Comparison of ENCODE assay signal across 17 mouse cellular contexts in genomic region chr13:110168570-110168969, GRCm38 (mm10).
DNase-seq lines count a peak whose midpoint lies in the region; ATAC-seq and TF ChIP-seq lines count a peak whose summit lies in the region.
"Had no signal": no experiment of that assay in that cellular context is flagged by ENCODE, and none has a peak within 500 bp of the region (broad histone marks: within the 10 kb centered on the region; RNA-seq: fewer than 3 reads in every experiment).

No protein-coding gene starts in this region.

- peaks cover 20% of the 10 kb centered on the region for H3K4me1 ChIP-seq in forebrain, embryonic 14.5 days (ENCODE audit: control insufficient read depth, insufficient read depth, low read length)
- 0 out of 2 replicates have a peak, but pooled peaks cover 2% of the 10 kb centered on the region for H3K4me1 ChIP-seq in forebrain, embryonic 11.5 days (replicated peaks; ENCODE audit: control insufficient read depth, insufficient read depth, low read length)
- H3K4me1 ChIP-seq in midbrain, embryonic 13.5 days (replicated peaks), result peaks cover 46% of the 10 kb centered on the region
- no peaks in the 10 kb centered on the region for H3K4me1 ChIP-seq in heart, adult 2 months (ENCODE audit: control insufficient read depth, insufficient read depth, low read length)
- H3K4me1 ChIP-seq in kidney, adult 2 months (ENCODE audit: control insufficient read depth, insufficient read depth, low read length), result no peaks in the 10 kb centered on the region
- H3K4me1 ChIP-seq: liver, embryonic 12.5 days had no signal

- intact Hi-C loops in heart, adult 2 months (cut with DNase I), result no loop called here

- TF ChIP-seq EP300 in heart, adult 2 months (IDR thresholded peaks at IDR 0.05; ENCODE audit: insufficient read depth, low read depth, low read length), result no peak

- no peaks in the 10 kb centered on the region for H3K27me3 ChIP-seq in forebrain, embryonic 14.5 days (replicated peaks; ENCODE audit: control insufficient read depth, insufficient read depth, low read length)
- H3K27me3 ChIP-seq in forebrain, embryonic 11.5 days (ENCODE audit: control insufficient read depth, insufficient read depth, low read length), result no peaks in the 10 kb centered on the region
- H3K27me3 ChIP-seq in midbrain, embryonic 13.5 days, result no peaks in the 10 kb centered on the region
- no peaks in the 10 kb centered on the region for H3K27me3 ChIP-seq in heart, adult 2 months (ENCODE audit: control insufficient read depth, insufficient read depth, low read length)
- no peaks in the 10 kb centered on the region for H3K27me3 ChIP-seq in kidney, adult 2 months (replicated peaks; ENCODE audit: control insufficient read depth, insufficient read depth, low read length)
- H3K27me3 ChIP-seq: liver, embryonic 12.5 days had no signal

- H3K9me3 ChIP-seq in forebrain, embryonic 14.5 days (replicated peaks; ENCODE audit: control insufficient read depth, low read length), result no peaks in the 10 kb centered on the region
- H3K9me3 ChIP-seq in forebrain, embryonic 11.5 days (ENCODE audit: control insufficient read depth, low read length), result no peaks in the 10 kb centered on the region
- no peaks in the 10 kb centered on the region for H3K9me3 ChIP-seq in midbrain, embryonic 13.5 days
- H3K9me3 ChIP-seq: liver, embryonic 12.5 days had no signal

- ATAC-seq in forebrain, embryonic 14.5 days, result no peak
- ATAC-seq in forebrain, embryonic 11.5 days (replicated peaks; ENCODE audit: low FRiP score), result no peak
- ATAC-seq in midbrain, embryonic 13.5 days, result no peak
- ATAC-seq: activated CD4-positive, CD25-positive, alpha-beta regulatory T cell, adult 4 months; intestine, embryonic 16.5 days; liver, embryonic 12.5 days had no signal

- no peak overlapping the region for H3K9ac ChIP-seq in forebrain, embryonic 14.5 days (ENCODE audit: low read length)
- no peak overlapping the region for H3K9ac ChIP-seq in forebrain, embryonic 11.5 days (ENCODE audit: low read length)
- H3K9ac ChIP-seq in midbrain, embryonic 13.5 days (replicated peaks), result no peak overlapping the region
- no peak overlapping the region for H3K9ac ChIP-seq in heart, adult 2 months (ENCODE audit: low read depth, low read length)
- H3K9ac ChIP-seq: liver, embryonic 12.5 days had no signal

- no peak for TF ChIP-seq POLR2A in heart, adult 2 months (IDR thresholded peaks at IDR 0.05; ENCODE audit: insufficient read depth, low read depth, low read length)
- TF ChIP-seq POLR2A in kidney, adult 2 months (IDR thresholded peaks at IDR 0.05; ENCODE audit: low read depth, low read length), result no peak

- no peaks in the 10 kb centered on the region for H3K36me3 ChIP-seq in forebrain, embryonic 14.5 days (ENCODE audit: control insufficient read depth, insufficient read depth, low read length)
- H3K36me3 ChIP-seq in forebrain, embryonic 11.5 days (ENCODE audit: control insufficient read depth, insufficient read depth, low read length), result no peaks in the 10 kb centered on the region
- no peaks in the 10 kb centered on the region for H3K36me3 ChIP-seq in midbrain, embryonic 13.5 days
- no peaks in the 10 kb centered on the region for H3K36me3 ChIP-seq in heart, adult 2 months (ENCODE audit: control insufficient read depth, insufficient read depth, low read length)
- H3K36me3 ChIP-seq in kidney, adult 2 months (ENCODE audit: control insufficient read depth, insufficient read depth, low read length), result no peaks in the 10 kb centered on the region
- H3K36me3 ChIP-seq: liver, embryonic 12.5 days had no signal

- WGBS in forebrain, embryonic 14.5 days, result 84% methylated on average over 4 of the region's 4 CpGs
- 89% methylated on average over 4 of the region's 4 CpGs for WGBS in forebrain, embryonic 11.5 days
- 77% methylated on average over 4 of the region's 4 CpGs for WGBS in midbrain, embryonic 13.5 days
- WGBS in heart, adult 2 months, result 74% methylated on average over 4 of the region's 4 CpGs
- 86% methylated on average over 4 of the region's 4 CpGs for WGBS in kidney, adult 2 months

- no peak for TF ChIP-seq CTCF in heart, adult 2 months (IDR thresholded peaks at IDR 0.05)
- no peak for TF ChIP-seq CTCF in kidney, adult 2 months (conservative IDR thresholded peaks at IDR 0.05; ENCODE audit: insufficient read depth, insufficient read length, low read depth, low read length)

- H3K4me3 ChIP-seq in forebrain, embryonic 14.5 days (ENCODE audit: low read depth, low read length), result no peak overlapping the region
- H3K4me3 ChIP-seq in forebrain, embryonic 11.5 days (ENCODE audit: low read depth, low read length), result no peak overlapping the region
- no peak overlapping the region for H3K4me3 ChIP-seq in midbrain, embryonic 13.5 days (replicated peaks)
- no peak overlapping the region for H3K4me3 ChIP-seq in heart, adult 2 months
- no peak overlapping the region for H3K4me3 ChIP-seq in kidney, adult 2 months (ENCODE audit: insufficient read depth, low read depth, low read length)
- H3K4me3 ChIP-seq: liver, embryonic 12.5 days had no signal

- H3K79me2 ChIP-seq in heart, adult 2 months (replicated peaks; ENCODE audit: control insufficient read depth, insufficient read depth, low read length), result no peaks in the 10 kb centered on the region

- no peak overlapping the region for H3K4me2 ChIP-seq in forebrain, embryonic 14.5 days (ENCODE audit: low read length)
- H3K4me2 ChIP-seq in forebrain, embryonic 11.5 days (ENCODE audit: low read depth, low read length, severe bottlenecking), result no peak overlapping the region
- H3K4me2 ChIP-seq in midbrain, embryonic 13.5 days (replicated peaks), result no peak overlapping the region
- H3K4me2 ChIP-seq: heart, embryonic 11.5 days; liver, embryonic 12.5 days had no signal

- H3K27ac ChIP-seq in forebrain, embryonic 14.5 days (ENCODE audit: low read depth, low read length), result peak overlapping the region; percentile 62
- H3K27ac ChIP-seq in forebrain, embryonic 11.5 days (ENCODE audit: low read depth, low read length), result no peak overlapping the region
- peak overlapping the region; percentile 72 for H3K27ac ChIP-seq in midbrain, embryonic 13.5 days
- H3K27ac ChIP-seq in heart, adult 2 months, result no peak overlapping the region
- no peak overlapping the region for H3K27ac ChIP-seq in kidney, adult 2 months (ENCODE audit: insufficient read depth, low read depth, low read length)
- H3K27ac ChIP-seq: liver, embryonic 12.5 days had no signal

- DNase-seq in forebrain, embryonic 14.5 days (ENCODE audit: low spot score), result no peak
- no peak for DNase-seq in forebrain, embryonic 11.5 days (ENCODE audit: low spot score)
- peak; percentile 32 for DNase-seq in cerebellum, adult 11 months
- DNase-seq in cerebellum, postnatal 10 days, result peak; percentile 72 to 76
- no peak for DNase-seq in heart, adult 2 months
- DNase-seq in heart, adult 11 months, result no peak
- no peak for DNase-seq in kidney, adult 2 months
- DNase-seq: adrenal gland, postnatal 36 days; gastrocnemius, postnatal 10 days; heart, postnatal 4 days; kidney, postnatal 25 days; thymus, postnatal 4 days had no signal

Comparison
In these comparisons a context has a peak if more than half of its experiments do, and no peak if none do; other contexts are left out.
1. H3K27ac ChIP-seq: peak in forebrain, embryonic 14.5 days (single experiment) and midbrain, embryonic 13.5 days (single experiment); none in forebrain, embryonic 11.5 days (single experiment), heart, adult 2 months (single experiment) and kidney, adult 2 months (single experiment).
2. DNase-seq: peak in cerebellum, adult 11 months (single experiment) and cerebellum, postnatal 10 days (2 of 2); none in forebrain, embryonic 14.5 days (single experiment), forebrain, embryonic 11.5 days (single experiment), heart, adult 2 months (0 of 2), heart, adult 11 months (single experiment) and kidney, adult 2 months (single experiment).